In genomic region chr11:22964401-22964800, GRCm38 (mm10) we compare ENCODE assay signal across 18 mouse cellular contexts. TPM values are rescaled to one million over a fixed set of nuclear protein-coding genes. Genes with fewer than 3 reads are reported as not detected.
"Had no signal": no experiment of that assay in that cellular context is flagged by ENCODE, and none has a peak within 500 bp of the region (broad histone marks: within the 10 kb centered on the region; RNA-seq: fewer than 3 reads in every experiment).

No protein-coding gene starts in this region.

- ATAC-seq: intestine, postnatal 0 days; midbrain, embryonic 13.5 days; midbrain, embryonic 16.5 days had no signal

- H3K27ac ChIP-seq: limb, embryonic 10.5 days; limb, embryonic 13.5 days; liver, embryonic 13.5 days; midbrain, embryonic 10.5 days; midbrain, embryonic 13.5 days had no signal

- H3K4me3 ChIP-seq: limb, embryonic 10.5 days; limb, embryonic 13.5 days; liver, embryonic 13.5 days; midbrain, embryonic 10.5 days; midbrain, embryonic 13.5 days; myocyte had no signal

- H3K4me2 ChIP-seq: limb, embryonic 13.5 days; liver, embryonic 13.5 days; midbrain, embryonic 13.5 days had no signal

- H3K4me1 ChIP-seq: limb, embryonic 10.5 days; liver, embryonic 13.5 days; midbrain, embryonic 10.5 days; midbrain, embryonic 13.5 days had no signal

- DNase-seq: kidney, adult 9 months; kidney, postnatal 14 days; kidney, postnatal 4 days; layer of hippocampus, adult 9-11 months; liver, embryonic 13.5 days; lung, adult 2 months; lung, postnatal 14 days; thymus, adult 18-20 months; thymus, postnatal 36 days had no signal

- H3K9ac ChIP-seq: limb, embryonic 13.5 days; liver, embryonic 13.5 days; midbrain, embryonic 13.5 days had no signal

- H3K9me3 ChIP-seq: limb, embryonic 10.5 days; liver, embryonic 13.5 days had no signal

- H3K27me3 ChIP-seq: limb, embryonic 13.5 days; liver, embryonic 13.5 days; megakaryocyte, embryonic 14.5 days; midbrain, embryonic 13.5 days had no signal

RNA-seq across cellular contexts. Expression of gene Gm28048, which starts 17.5 kb away (rescaled TPM):
- polyA plus RNA-seq: lung, adult 2 months; small intestine, adult 2 months had no signal

RNA-seq across cellular contexts. Expression of gene Fam161a, which starts 42.9 kb away (rescaled TPM):
- polyA plus RNA-seq: small intestine, adult 2 months had no signal
